Mouse (Mus musculus): ENCODE measurements around the gene Tbpl1.

Tbpl1 gene

GRCm38 (mm10) chr10:22731272-22732093 lies at the start of gene Tbpl1:
Tbpl1 (minus strand) TSS chr10:22731938.
- DNase-seq (ENCODE audit: low spot score), result peak; percentile 78

- no peak for DNase-seq (ENCODE audit: low spot score)
Measured at GRCm38 (mm10) chr10:22781466-22781865, 49.7 kb upstream of the Tbpl1 start.

- no peak for DNase-seq (ENCODE audit: low spot score)
Measured at GRCm38 (mm10) chr10:22777939-22778338, 46.2 kb upstream of the Tbpl1 start.

GRCm38 (mm10) chr10:22776007-22776698 lies 44.4 kb upstream of the Tbpl1 start:
- DNase-seq (ENCODE audit: low spot score), result no peak

- no peak for DNase-seq (ENCODE audit: low spot score)
Measured at GRCm38 (mm10) chr10:22775456-22775855, 43.7 kb upstream of the Tbpl1 start.

- DNase-seq (ENCODE audit: low spot score), result no peak
Measured at GRCm38 (mm10) chr10:22774626-22775025, 42.9 kb upstream of the Tbpl1 start.

GRCm38 (mm10) chr10:22754240-22754639 lies 22.5 kb upstream of the Tbpl1 start:
- DNase-seq (ENCODE audit: low spot score), result no peak

GRCm38 (mm10) chr10:22751175-22751682 lies 19.5 kb upstream of the Tbpl1 start:
- DNase-seq (ENCODE audit: low spot score), result no peak

- no peak for DNase-seq (ENCODE audit: low spot score)
Measured at GRCm38 (mm10) chr10:22746334-22747322, 14.9 kb upstream of the Tbpl1 start.

GRCm38 (mm10) chr10:22745922-22746321 lies 14.2 kb upstream of the Tbpl1 start:
- no peak for DNase-seq (ENCODE audit: low spot score)

GRCm38 (mm10) chr10:22732181-22732580 lies 443 bp upstream of the Tbpl1 start:
- no peak for DNase-seq (ENCODE audit: low spot score)

- DNase-seq (ENCODE audit: low spot score), result no peak
Measured at GRCm38 (mm10) chr10:22730992-22731271, 806 bp downstream of the Tbpl1 start.

GRCm38 (mm10) chr10:22730266-22730991 lies 1.3 kb downstream of the Tbpl1 start:
- no peak for DNase-seq (ENCODE audit: low spot score)

GRCm38 (mm10) chr10:22728257-22728656 lies 3.5 kb downstream of the Tbpl1 start:
- no peak for DNase-seq (ENCODE audit: low spot score)

GRCm38 (mm10) chr10:22726295-22726694 lies 5.4 kb downstream of the Tbpl1 start:
- no peak for DNase-seq (ENCODE audit: low spot score)

GRCm38 (mm10) chr10:22725166-22725565 lies 6.6 kb downstream of the Tbpl1 start:
- DNase-seq (ENCODE audit: low spot score), result no peak

- no peak for DNase-seq (ENCODE audit: low spot score)
Measured at GRCm38 (mm10) chr10:22720781-22721529, 10.8 kb downstream of the Tbpl1 start.

GRCm38 (mm10) chr10:22718475-22718874 lies 13.3 kb downstream of the Tbpl1 start:
- DNase-seq (ENCODE audit: low spot score), result no peak

GRCm38 (mm10) chr10:22714520-22714919 lies 17.2 kb downstream of the Tbpl1 start:
- DNase-seq (ENCODE audit: low spot score), result no peak

- DNase-seq (ENCODE audit: low spot score), result no peak
Measured at GRCm38 (mm10) chr10:22712955-22713354, 18.8 kb downstream of the Tbpl1 start.
